Mouse (Mus musculus): ENCODE results near the gene Pcif1. TPM values are rescaled to one million over a fixed set of nuclear protein-coding genes. Genes with fewer than 3 reads are reported as not detected.

Gene Pcif1
- polyA plus RNA-seq, 1 experiment: 24.3 TPM

DNA sequence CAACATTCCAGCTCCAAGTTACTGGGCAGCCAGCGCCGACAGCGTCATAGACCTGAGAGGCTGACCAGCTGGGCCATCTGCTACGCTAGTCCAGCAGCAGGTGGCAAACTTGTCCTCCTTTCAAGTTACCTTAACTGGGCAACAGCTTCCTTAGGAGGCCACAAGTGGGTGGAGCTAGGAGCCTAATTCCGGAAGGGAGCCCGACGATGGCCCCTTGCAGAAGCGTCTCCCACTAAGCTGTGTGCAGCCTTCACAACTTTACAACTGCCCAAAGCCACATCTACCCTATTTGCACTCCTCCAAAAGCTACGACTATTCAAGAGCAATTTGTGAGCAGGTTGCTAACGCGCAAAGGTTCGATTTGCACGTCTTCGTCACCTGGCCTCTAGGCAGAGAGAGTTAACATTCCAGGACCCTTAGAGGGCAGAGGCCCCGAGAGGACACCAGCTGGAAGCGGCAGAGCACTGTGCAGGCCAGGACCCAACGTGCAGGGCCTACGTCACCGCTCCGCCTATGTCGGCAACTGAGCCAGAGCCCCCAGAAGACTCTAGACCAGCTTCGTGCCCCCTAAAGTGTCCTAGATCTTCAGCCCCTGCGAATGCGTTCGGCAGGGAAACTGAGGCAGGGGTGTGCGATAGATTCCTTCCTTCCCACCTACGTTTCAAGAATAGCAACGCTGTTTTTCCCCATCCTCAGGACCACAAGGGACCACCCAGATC is 436 bp upstream of the Pcif1 start:
- peaks cover 29% of the 10 kb centered on the region for H3K4me1 ChIP-seq (ENCODE audit: control insufficient read depth)
- peaks cover 29% of the 10 kb centered on the region for H3K36me3 ChIP-seq (ENCODE audit: control insufficient read depth)
- peak overlapping the region; percentile 91 for H3K4me3 ChIP-seq (replicated peaks)
- no peak for TF ChIP-seq GATA1 (IDR thresholded peaks at IDR 0.05; ENCODE audit: low read length)
- no peak for TF ChIP-seq TAL1 (IDR thresholded peaks at IDR 0.05; ENCODE audit: low read length)
- no peaks in the 10 kb centered on the region for H3K27me3 ChIP-seq (ENCODE audit: control insufficient read depth)
- no peaks in the 10 kb centered on the region for H3K9me3 ChIP-seq (ENCODE audit: control insufficient read depth, low read length)

DNA sequence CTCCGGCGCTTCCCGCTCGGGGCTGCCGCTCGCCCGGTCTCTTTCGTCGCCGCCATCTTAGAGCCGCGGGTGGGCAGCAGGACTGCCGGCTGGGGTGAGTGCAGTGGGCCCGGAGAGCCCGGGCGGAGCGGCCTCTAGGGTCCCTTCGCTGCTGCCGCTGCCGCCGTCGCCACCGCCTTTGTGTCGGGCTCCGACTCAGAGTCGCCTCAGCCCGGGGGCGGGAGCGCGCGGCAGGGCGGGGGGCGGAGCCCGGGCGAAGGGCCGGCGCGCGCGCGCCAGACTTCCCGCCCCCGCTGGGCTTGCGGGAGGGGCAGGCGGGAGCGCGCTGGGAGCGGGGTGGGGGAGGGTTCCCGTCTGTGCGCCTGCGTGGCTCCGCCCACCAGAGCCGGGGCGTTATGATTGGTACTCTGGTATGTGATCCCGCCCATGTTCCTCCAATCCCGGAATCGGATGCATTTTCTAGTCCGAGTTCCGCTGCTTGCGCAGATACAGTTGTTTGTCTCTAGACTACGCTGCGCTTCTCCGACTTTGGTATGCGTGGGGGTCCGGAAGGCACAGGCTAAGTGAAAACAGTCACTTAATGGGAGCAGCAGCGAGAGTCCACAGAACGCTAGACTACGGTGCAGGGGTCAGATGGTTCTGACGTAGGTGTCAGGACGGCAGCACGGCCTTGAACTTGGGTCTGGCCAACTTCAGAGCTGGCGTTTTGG is 619 bp downstream of the Pcif1 start:
- peaks cover 40% of the 10 kb centered on the region for H3K36me3 ChIP-seq (ENCODE audit: control insufficient read depth)
- no peaks in the 10 kb centered on the region for H3K9me3 ChIP-seq (ENCODE audit: control insufficient read depth, low read length)
- TF ChIP-seq TAL1 (IDR thresholded peaks at IDR 0.05; ENCODE audit: low read length): no peak
- no peak for TF ChIP-seq GATA1 (IDR thresholded peaks at IDR 0.05; ENCODE audit: low read length)
- peaks cover 29% of the 10 kb centered on the region for H3K4me1 ChIP-seq (ENCODE audit: control insufficient read depth)
- no peaks in the 10 kb centered on the region for H3K27me3 ChIP-seq (ENCODE audit: control insufficient read depth)
- H3K4me3 ChIP-seq (replicated peaks): peak overlapping the region; percentile 91

DNA sequence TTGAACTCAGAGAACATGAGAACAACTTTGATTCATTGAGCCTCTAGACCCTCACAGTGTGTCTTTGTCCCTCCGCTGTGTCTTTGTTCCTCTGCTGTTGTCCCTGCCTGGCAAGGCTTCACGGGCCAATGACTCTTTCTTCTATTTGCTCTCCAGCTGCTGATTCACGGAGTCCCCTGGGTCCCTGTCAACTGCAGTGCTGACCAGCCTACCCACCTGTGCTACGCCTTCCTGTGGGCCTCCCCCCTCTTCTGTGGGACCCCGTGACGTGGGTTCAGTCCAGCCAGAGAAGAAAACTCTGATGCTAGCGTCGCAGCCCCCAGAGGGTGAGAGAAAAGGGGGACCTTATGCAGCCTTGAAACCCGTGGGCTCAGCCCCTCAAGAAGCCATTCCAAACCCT is 3.5 kb downstream of the Pcif1 start:
- H3K4me3 ChIP-seq (replicated peaks): no peak overlapping the region
- H3K27me3 ChIP-seq (ENCODE audit: control insufficient read depth): no peaks in the 10 kb centered on the region
- H3K9me3 ChIP-seq (ENCODE audit: control insufficient read depth, low read length): no peaks in the 10 kb centered on the region
- TF ChIP-seq TAL1 (IDR thresholded peaks at IDR 0.05; ENCODE audit: low read length) (no peak), GATA1 (IDR thresholded peaks at IDR 0.05; ENCODE audit: low read length) (no peak)
- peaks cover 63% of the 10 kb centered on the region for H3K36me3 ChIP-seq (ENCODE audit: control insufficient read depth)
- peaks cover 23% of the 10 kb centered on the region for H3K4me1 ChIP-seq (ENCODE audit: control insufficient read depth)

DNA sequence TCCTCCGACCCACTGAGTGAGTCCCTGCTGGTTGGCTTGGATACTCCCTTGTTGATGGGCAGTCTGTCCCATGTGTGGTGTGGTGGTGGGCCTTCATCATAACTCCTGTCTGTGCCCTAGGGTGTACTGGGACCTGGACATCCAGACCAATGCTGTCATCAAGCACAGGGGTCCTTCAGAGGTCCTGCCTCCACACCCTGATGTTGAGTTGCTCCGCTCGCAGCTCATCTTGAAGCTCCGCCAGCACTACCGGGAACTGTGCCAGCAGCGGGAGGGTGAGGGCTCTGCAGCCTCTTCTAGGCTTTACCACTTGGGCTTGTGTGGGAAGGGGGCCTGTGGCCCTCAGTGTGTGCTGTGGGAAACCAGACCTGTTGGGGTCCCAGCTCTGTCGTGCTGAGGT is 6.7 kb downstream of the Pcif1 start:
- H3K4me3 ChIP-seq (replicated peaks): no peak overlapping the region
- H3K36me3 ChIP-seq (ENCODE audit: control insufficient read depth): peaks cover 92% of the 10 kb centered on the region
- TF ChIP-seq TAL1 (IDR thresholded peaks at IDR 0.05; ENCODE audit: low read length): no peak
- no peak for TF ChIP-seq GATA1 (IDR thresholded peaks at IDR 0.05; ENCODE audit: low read length)
- H3K9me3 ChIP-seq (ENCODE audit: control insufficient read depth, low read length): no peaks in the 10 kb centered on the region
- H3K4me1 ChIP-seq (ENCODE audit: control insufficient read depth): peaks cover 9% of the 10 kb centered on the region
- no peaks in the 10 kb centered on the region for H3K27me3 ChIP-seq (ENCODE audit: control insufficient read depth)

DNA sequence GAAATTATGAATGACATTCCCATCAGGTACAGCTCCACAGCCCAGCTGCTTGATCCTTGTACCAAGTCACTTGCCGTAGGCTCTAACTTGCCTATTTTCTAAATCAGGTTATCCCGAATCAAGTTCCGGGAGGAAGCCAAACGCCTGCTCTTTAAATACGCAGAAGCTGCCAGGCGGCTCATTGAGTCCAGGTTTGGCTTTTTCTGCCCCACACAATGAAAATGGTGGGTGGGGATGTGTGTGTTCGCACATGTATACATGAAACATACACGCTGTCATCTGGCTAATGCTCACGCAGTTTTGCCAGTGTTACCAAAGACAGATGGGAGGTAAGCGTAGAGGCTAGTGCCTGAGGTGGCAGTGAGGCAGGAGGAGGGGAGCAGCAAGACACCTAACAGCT is 7.5 kb downstream of the Pcif1 start:
- TF ChIP-seq GATA1 (IDR thresholded peaks at IDR 0.05; ENCODE audit: low read length): no peak
- TF ChIP-seq TAL1 (IDR thresholded peaks at IDR 0.05; ENCODE audit: low read length): no peak
- no peaks in the 10 kb centered on the region for H3K27me3 ChIP-seq (ENCODE audit: control insufficient read depth)
- peaks cover under 1% of the 10 kb centered on the region; the same call in 1 of the 2 replicates for H3K4me1 ChIP-seq (ENCODE audit: control insufficient read depth)
- H3K36me3 ChIP-seq (ENCODE audit: control insufficient read depth): peaks cover 93% of the 10 kb centered on the region
- no peaks in the 10 kb centered on the region for H3K9me3 ChIP-seq (ENCODE audit: control insufficient read depth, low read length)
- H3K4me3 ChIP-seq (replicated peaks): no peak overlapping the region

DNA sequence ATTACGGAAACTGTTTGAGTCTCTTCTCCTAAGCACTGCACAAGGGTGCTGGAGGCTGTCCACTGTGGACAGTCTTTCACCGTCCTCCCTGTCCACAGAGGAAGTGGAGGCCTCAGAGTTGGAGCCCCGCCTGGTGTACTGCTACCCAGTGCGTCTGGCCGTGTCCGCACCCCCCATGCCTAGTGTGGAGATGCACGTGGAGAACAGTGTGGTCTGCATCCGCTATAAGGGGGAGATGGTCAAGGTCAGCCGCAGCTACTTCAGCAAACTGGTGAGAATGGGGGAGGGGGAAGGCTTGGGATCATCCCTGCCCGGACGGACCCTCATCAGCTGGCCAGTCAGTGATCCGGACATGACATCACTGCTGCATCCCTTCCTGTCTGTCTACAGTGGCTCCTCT is 9.9 kb downstream of the Pcif1 start:
- H3K4me3 ChIP-seq (replicated peaks): no peak overlapping the region
- no peaks in the 10 kb centered on the region for H3K9me3 ChIP-seq (ENCODE audit: control insufficient read depth, low read length)
- H3K4me1 ChIP-seq (ENCODE audit: control insufficient read depth): no peaks in the 10 kb centered on the region
- TF ChIP-seq TAL1 (IDR thresholded peaks at IDR 0.05; ENCODE audit: low read length) (no peak), GATA1 (IDR thresholded peaks at IDR 0.05; ENCODE audit: low read length) (no peak)
- no peaks in the 10 kb centered on the region for H3K27me3 ChIP-seq (ENCODE audit: control insufficient read depth)
- H3K36me3 ChIP-seq (ENCODE audit: control insufficient read depth): peaks cover 100% of the 10 kb centered on the region

DNA sequence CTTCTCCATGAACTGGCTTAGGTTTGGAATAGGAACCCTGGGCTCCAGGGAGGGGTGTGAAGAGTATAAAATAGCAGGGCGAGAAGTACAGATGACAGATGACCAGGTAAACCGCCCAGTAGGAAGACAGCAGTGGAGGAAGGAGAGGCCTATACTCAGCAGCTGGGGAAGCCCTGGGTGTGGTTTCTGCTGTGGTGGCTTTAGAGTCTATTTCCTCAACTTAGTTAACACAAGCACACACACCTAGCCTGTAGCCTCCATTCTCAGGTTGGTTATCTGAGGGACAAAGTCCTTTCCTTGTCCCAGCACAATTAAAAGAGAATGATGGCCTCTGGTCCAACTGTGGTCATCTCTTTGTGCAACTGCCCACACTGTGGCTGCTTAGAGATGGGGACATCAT is 10.9 kb downstream of the Pcif1 start:
- Histone ChIP-seq H3K27me3 (ENCODE audit: control insufficient read depth) (no peaks in the 10 kb centered on the region), H3K9me3 (ENCODE audit: control insufficient read depth, low read length) (no peaks in the 10 kb centered on the region), H3K4me3 (replicated peaks) (no peak overlapping the region), H3K4me1 (ENCODE audit: control insufficient read depth) (no peaks in the 10 kb centered on the region), H3K36me3 (ENCODE audit: control insufficient read depth) (peaks cover 100% of the 10 kb centered on the region)
- TF ChIP-seq GATA1 (IDR thresholded peaks at IDR 0.05; ENCODE audit: low read length) (no peak), TAL1 (IDR thresholded peaks at IDR 0.05; ENCODE audit: low read length) (no peak)

DNA sequence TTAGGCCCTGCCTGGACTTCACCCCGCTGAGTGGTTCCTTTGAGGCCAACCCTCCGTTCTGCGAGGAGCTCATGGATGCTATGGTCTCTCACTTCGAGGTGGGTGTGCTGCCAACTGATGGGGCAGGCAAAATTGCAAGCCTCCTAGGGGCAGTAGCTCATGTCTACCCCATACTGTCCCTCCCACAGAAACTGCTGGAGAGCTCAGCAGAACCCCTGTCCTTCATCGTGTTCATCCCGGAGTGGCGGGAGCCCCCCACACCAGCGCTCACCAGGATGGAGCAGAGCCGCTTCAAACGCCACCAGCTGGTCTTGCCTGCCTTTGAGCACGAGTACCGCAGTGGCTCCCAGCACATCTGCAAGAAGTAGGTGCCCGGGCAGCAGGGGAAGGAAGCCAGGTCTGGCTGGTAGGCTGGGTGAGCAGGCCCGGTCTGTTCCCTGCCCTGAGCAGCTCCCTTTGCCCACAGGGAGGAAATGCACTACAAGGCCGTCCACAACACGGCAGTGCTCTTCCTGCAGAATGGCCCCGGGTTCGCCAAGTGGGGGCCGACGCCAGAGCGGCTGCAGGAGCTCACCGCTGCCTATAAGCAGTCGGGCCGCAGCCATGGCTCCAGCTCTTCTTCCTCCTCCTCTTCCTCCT is 11.4 kb downstream of the Pcif1 start:
- Histone ChIP-seq H3K36me3 (ENCODE audit: control insufficient read depth) (peaks cover 100% of the 10 kb centered on the region), H3K4me1 (ENCODE audit: control insufficient read depth) (no peaks in the 10 kb centered on the region), H3K9me3 (ENCODE audit: control insufficient read depth, low read length) (peaks cover 3% of the 10 kb centered on the region; the same call in 1 of the 2 replicates), H3K27me3 (ENCODE audit: control insufficient read depth) (no peaks in the 10 kb centered on the region), H3K4me3 (replicated peaks) (no peak overlapping the region)
- TF ChIP-seq TAL1 (IDR thresholded peaks at IDR 0.05; ENCODE audit: low read length) (no peak), GATA1 (IDR thresholded peaks at IDR 0.05; ENCODE audit: low read length) (no peak)

All from erythroblast, embryonic 14.5 days (primary cell).